Mouse (Mus musculus): ENCODE measurements at regions not wholly inside any gene's neighbourhood (a gene's known extent, or its start where the extent isn't known, plus 50 kb on each side); places are given as distances from the start of the nearest gene placed in this dataset.

DNA sequence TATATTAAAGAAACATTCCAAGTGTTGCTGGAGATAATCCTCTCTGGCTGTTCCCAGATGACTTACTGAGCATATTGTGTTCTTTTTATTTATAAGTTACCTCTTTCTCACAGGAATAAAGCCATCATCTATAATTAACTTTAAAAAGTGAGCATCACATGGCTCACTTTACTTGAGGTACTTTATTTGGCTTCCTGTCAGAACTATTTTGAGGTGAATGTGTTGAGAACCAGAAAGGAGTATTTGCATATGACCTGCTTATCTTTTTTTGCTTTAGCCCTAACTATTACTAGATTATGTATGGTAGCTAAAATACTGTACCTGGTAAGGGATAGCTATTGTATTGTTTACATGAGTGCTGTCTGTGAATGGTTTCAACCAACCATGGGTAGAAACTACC, 238.1 kb downstream of the Gm21750 start:
- Histone ChIP-seq H3K36me3 (replicated peaks; ENCODE audit: control insufficient read depth, insufficient read depth, low read depth) (no peaks in the 10 kb centered on the region), H3K4me1 (replicated peaks; ENCODE audit: control insufficient read depth in 2 of 2, insufficient read depth in 2 of 2, low read length in 1 of 2) (no peaks in the 10 kb centered on the region; a peak in 1 of 4 replicates), H3K9ac (replicated peaks) (no peak overlapping the region), H3K9me3 (ENCODE audit: control insufficient read depth, low read length) (no peaks in the 10 kb centered on the region), H3K4me3 (ENCODE audit: insufficient read depth in 1 of 2, low read depth in 2 of 2, low read length in 2 of 2) (no peak overlapping the region), H3K27me3 (ENCODE audit: control insufficient read depth, insufficient read depth, low read length) (no peaks in the 10 kb centered on the region), H3K4me2 (ENCODE audit: low read depth) (no peak overlapping the region), H3K27ac (no peak overlapping the region)
- no peak for TF ChIP-seq CTCF (IDR thresholded peaks at IDR 0.05; ENCODE audit: low read depth)
- TF ChIP-seq EP300 (IDR thresholded peaks at IDR 0.05; ENCODE audit: low read depth): no peak
- ATAC-seq (ENCODE audit: insufficient read depth) (no peak), DNase-seq (ENCODE audit: low read depth in 3 of 3, low spot score in 3 of 3) (no peak)

DNA sequence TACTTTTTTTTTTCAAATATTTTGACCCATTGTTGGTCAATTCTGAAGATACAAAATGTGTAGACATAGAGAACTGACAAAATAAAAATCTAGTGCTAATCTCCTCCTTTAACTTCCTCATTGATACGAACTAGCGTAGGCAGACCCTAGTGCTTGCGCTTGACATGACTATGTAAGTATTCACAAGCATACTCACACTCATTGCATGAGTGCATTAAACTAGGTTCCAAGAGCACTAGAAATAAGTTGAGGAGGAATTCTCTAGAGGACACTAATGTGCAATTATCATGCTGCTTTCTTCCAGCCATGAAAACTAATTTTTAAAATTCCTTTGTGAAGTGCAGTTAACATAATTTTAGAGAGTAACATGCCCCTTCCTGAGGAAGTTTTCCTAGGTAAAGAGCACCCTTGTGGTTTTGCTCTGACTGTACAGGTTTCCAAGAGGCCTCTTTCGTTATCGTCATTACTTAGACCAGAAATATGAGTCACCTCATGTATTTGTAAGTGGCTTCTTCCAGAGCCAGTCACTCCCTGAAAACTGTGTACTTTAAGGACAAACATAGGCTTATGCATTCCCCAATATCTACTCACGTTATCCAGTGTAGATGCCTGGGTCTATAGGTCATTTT, 241.2 kb downstream of the Gm21750 start:
- Histone ChIP-seq H3K27ac (no peak overlapping the region), H3K27me3 (ENCODE audit: control insufficient read depth, insufficient read depth, low read length) (no peaks in the 10 kb centered on the region), H3K4me1 (replicated peaks; ENCODE audit: control insufficient read depth in 2 of 2, insufficient read depth in 2 of 2, low read length in 1 of 2) (no peaks in the 10 kb centered on the region), H3K36me3 (replicated peaks; ENCODE audit: control insufficient read depth, insufficient read depth, low read depth) (no peaks in the 10 kb centered on the region), H3K4me2 (ENCODE audit: low read depth) (no peak overlapping the region), H3K9me3 (ENCODE audit: control insufficient read depth, low read length) (no peaks in the 10 kb centered on the region), H3K9ac (replicated peaks) (no peak overlapping the region), H3K4me3 (ENCODE audit: insufficient read depth in 1 of 2, low read depth in 2 of 2, low read length in 2 of 2) (no peak overlapping the region)
- 56% methylated on average over 6 of the region's 6 CpGs for WGBS (ENCODE audit: insufficient replicate concordance)
- no peak for TF ChIP-seq EP300 (IDR thresholded peaks at IDR 0.05; ENCODE audit: low read depth)
- ATAC-seq (ENCODE audit: insufficient read depth): no peak
- no peak for DNase-seq (ENCODE audit: low read depth in 3 of 3, low spot score in 3 of 3)

DNA sequence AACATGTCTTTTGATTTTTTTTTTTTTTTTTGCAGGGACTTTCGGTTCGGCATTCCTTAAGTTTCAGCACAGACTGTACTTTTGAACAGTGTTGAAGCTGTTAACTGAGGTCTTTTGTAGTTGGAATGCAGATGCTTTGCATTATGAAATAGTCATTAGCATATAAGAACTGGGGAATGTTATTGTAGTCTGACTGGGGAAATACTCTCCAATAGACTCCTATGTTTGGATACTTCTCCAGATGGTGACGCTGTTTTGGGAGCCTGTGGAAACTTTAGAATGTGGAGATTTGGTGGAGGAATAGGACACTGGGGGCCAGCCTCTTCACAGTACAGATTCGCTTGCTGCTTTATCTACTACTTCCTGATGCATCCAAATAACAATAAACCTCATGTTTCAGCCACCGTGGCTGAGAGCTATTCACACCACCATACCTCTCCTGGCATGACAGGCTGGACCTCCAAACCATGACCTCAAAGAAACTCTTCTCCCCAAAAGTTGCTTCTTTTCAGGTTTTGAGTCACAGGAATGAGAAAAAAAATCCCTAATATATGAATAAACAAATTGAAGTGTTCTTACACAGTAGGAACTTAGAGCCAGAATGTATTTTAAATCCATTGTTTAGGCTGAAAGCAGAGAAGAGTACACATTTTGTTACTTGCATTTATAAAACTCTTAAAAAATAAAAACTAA, 252.9 kb downstream of the Gm21750 start:
- no peak overlapping the region for H3K4me2 ChIP-seq (ENCODE audit: low read depth)
- DNase-seq (ENCODE audit: low read depth in 3 of 3, low spot score in 3 of 3): no peak
- no peaks in the 10 kb centered on the region for H3K4me1 ChIP-seq (replicated peaks; ENCODE audit: control insufficient read depth in 2 of 2, insufficient read depth in 2 of 2, low read length in 1 of 2)
- no peak overlapping the region for H3K4me3 ChIP-seq (ENCODE audit: insufficient read depth in 1 of 2, low read depth in 2 of 2, low read length in 2 of 2)
- TF ChIP-seq EP300 (IDR thresholded peaks at IDR 0.05; ENCODE audit: low read depth) (no peak), CTCF (IDR thresholded peaks at IDR 0.05; ENCODE audit: low read depth) (no peak)
- no peak overlapping the region for H3K27ac ChIP-seq
- no peak for ATAC-seq (ENCODE audit: insufficient read depth)
- no peaks in the 10 kb centered on the region for H3K36me3 ChIP-seq (replicated peaks; ENCODE audit: control insufficient read depth, insufficient read depth, low read depth)
- H3K9me3 ChIP-seq (ENCODE audit: control insufficient read depth, low read length): no peaks in the 10 kb centered on the region
- 55% methylated on average over 5 of the region's 5 CpGs for whole genome bisulfite sequencing (ENCODE audit: insufficient replicate concordance)
- no peak overlapping the region for H3K9ac ChIP-seq (replicated peaks)
- no peaks in the 10 kb centered on the region for H3K27me3 ChIP-seq (ENCODE audit: control insufficient read depth, insufficient read depth, low read length)

DNA sequence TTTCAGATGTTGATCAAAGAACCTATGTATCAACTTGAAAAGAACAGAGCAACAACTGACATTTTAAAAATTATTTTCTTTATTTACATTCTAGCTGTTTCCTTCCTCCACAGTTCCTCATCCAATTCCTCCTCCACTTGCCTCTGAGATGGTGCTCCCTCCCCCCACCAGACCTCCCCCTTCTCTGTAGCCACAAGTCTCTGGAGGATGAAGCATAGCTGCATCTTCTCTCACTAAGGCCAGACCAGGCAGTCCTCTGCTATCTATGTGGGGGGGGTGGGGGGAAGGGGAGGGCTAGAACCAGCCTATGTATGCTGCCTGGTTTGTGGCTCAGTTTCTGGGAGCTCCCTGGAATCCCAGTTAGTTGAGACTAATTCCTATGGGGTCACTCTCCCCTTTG, 255.0 kb downstream of the Gm21750 start:
- no peaks in the 10 kb centered on the region for H3K27me3 ChIP-seq (ENCODE audit: control insufficient read depth, insufficient read depth, low read length)
- no peaks in the 10 kb centered on the region for H3K36me3 ChIP-seq (replicated peaks; ENCODE audit: control insufficient read depth, insufficient read depth, low read depth)
- no peaks in the 10 kb centered on the region for H3K4me1 ChIP-seq (replicated peaks; ENCODE audit: control insufficient read depth in 2 of 2, insufficient read depth in 2 of 2, low read length in 1 of 2)
- no peak overlapping the region for H3K4me2 ChIP-seq (ENCODE audit: low read depth)
- no peak overlapping the region for H3K27ac ChIP-seq
- no peak for ATAC-seq (ENCODE audit: insufficient read depth)
- DNase-seq (ENCODE audit: low read depth in 3 of 3, low spot score in 3 of 3): no peak
- H3K4me3 ChIP-seq (ENCODE audit: insufficient read depth in 1 of 2, low read depth in 2 of 2, low read length in 2 of 2): no peak overlapping the region
- TF ChIP-seq EP300 (IDR thresholded peaks at IDR 0.05; ENCODE audit: low read depth): no peak
- no peak overlapping the region for H3K9ac ChIP-seq (replicated peaks)
- H3K9me3 ChIP-seq (ENCODE audit: control insufficient read depth, low read length): no peaks in the 10 kb centered on the region

DNA sequence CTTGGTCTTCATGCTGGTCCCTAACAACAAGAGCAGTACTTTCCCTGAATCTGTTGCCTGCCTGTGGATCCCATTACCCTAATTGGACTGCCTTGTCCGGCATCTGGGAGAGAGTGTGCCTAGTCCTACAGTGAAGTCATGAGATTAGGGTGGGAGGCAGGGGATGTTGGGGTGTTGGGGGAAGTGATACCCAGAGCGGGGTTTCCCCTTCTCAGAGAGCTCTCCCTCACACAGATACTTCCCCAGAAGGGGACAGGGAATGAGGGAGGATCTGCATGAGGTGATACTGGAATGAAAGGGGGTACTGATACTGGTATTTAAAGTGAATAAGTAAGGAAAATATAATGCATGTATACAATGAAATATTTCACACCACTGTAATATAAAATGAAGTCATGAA, 270.1 kb downstream of the Gm21750 start:
- Histone ChIP-seq H3K27me3 (ENCODE audit: control insufficient read depth, insufficient read depth, low read length) (no peaks in the 10 kb centered on the region), H3K4me2 (ENCODE audit: low read depth) (no peak overlapping the region), H3K9me3 (ENCODE audit: control insufficient read depth, low read length) (no peaks in the 10 kb centered on the region), H3K4me1 (replicated peaks; ENCODE audit: control insufficient read depth in 2 of 2, insufficient read depth in 2 of 2, low read length in 1 of 2) (no peaks in the 10 kb centered on the region), H3K36me3 (replicated peaks; ENCODE audit: control insufficient read depth, insufficient read depth, low read depth) (no peaks in the 10 kb centered on the region), H3K4me3 (ENCODE audit: insufficient read depth in 1 of 2, low read depth in 2 of 2, low read length in 2 of 2) (no peak overlapping the region), H3K9ac (replicated peaks) (no peak overlapping the region), H3K27ac (no peak overlapping the region)
- DNase-seq (ENCODE audit: low read depth in 3 of 3, low spot score in 3 of 3): no peak
- 41% methylated on average over 2 of the region's 2 CpGs for WGBS (ENCODE audit: insufficient replicate concordance)
- TF ChIP-seq EP300 (IDR thresholded peaks at IDR 0.05; ENCODE audit: low read depth) (no peak), CTCF (IDR thresholded peaks at IDR 0.05; ENCODE audit: low read depth) (no peak)
- ATAC-seq (ENCODE audit: insufficient read depth): no peak
